Mouse (Mus musculus): ENCODE measurements around the gene Atp8b5. TPM values are rescaled to one million over a fixed set of nuclear protein-coding genes. Genes with fewer than 3 reads are reported as not detected.

Gene Atp8b5
- polyA plus RNA-seq, 1 experiment from 2014 or later: 1.1 TPM

GRCm38 (mm10) chr4:43240716-43241115, 26.2 kb upstream of the Atp8b5 start:
- TF ChIP-seq CTCF (IDR thresholded peaks at IDR 0.05; ENCODE audit: low read depth): no peak
- H3K36me3 ChIP-seq (ENCODE audit: control insufficient read depth, insufficient read depth): peaks cover 7% of the 10 kb centered on the region; the same call in 1 of the 2 replicates
- no peaks in the 10 kb centered on the region for H3K9me3 ChIP-seq (ENCODE audit: control insufficient read depth)
- H3K4me1 ChIP-seq (replicated peaks; ENCODE audit: control insufficient read depth, insufficient read depth, low read length): no peaks in the 10 kb centered on the region
- 90% methylated on average over 1 of the region's 1 CpGs for WGBS
- H3K27me3 ChIP-seq (replicated peaks; ENCODE audit: control insufficient read depth, insufficient read depth, low read length): no peaks in the 10 kb centered on the region
- no peak overlapping the region for H3K4me3 ChIP-seq (ENCODE audit: low read depth, low read length)
- H3K27ac ChIP-seq (ENCODE audit: low read depth, low read length): no peak overlapping the region
- H3K4me2 ChIP-seq (replicated peaks; ENCODE audit: low read depth): no peak overlapping the region
- no peak overlapping the region for H3K9ac ChIP-seq (ENCODE audit: low read depth, low read length)
- ATAC-seq: no peak

- no peak for ATAC-seq
- peak; percentile 59 for TF ChIP-seq CTCF (IDR thresholded peaks at IDR 0.05; ENCODE audit: low read depth)
Measured at GRCm38 (mm10) chr4:43244022-43244421, 22.9 kb upstream of the Atp8b5 start.

GRCm38 (mm10) chr4:43245776-43246175, 21.2 kb upstream of the Atp8b5 start:
- TF ChIP-seq CTCF (IDR thresholded peaks at IDR 0.05; ENCODE audit: low read depth): no peak

More at GRCm38 (mm10) chr4:43244022-43244421, 22.9 kb upstream of the Atp8b5 start:
- WGBS: 48% methylated on average over 2 of the region's 2 CpGs
- H3K4me3 ChIP-seq (ENCODE audit: low read depth, low read length): no peak overlapping the region
- no peak overlapping the region for H3K9ac ChIP-seq (ENCODE audit: low read depth, low read length)
- no peaks in the 10 kb centered on the region for H3K27me3 ChIP-seq (replicated peaks; ENCODE audit: control insufficient read depth, insufficient read depth, low read length)
- H3K4me2 ChIP-seq (replicated peaks; ENCODE audit: low read depth): no peak overlapping the region
- no peaks in the 10 kb centered on the region for H3K4me1 ChIP-seq (replicated peaks; ENCODE audit: control insufficient read depth, insufficient read depth, low read length)
- H3K9me3 ChIP-seq (ENCODE audit: control insufficient read depth): no peaks in the 10 kb centered on the region
- peaks cover 7% of the 10 kb centered on the region; the same call in 1 of the 2 replicates for H3K36me3 ChIP-seq (ENCODE audit: control insufficient read depth, insufficient read depth)
- H3K27ac ChIP-seq (ENCODE audit: low read depth, low read length): no peak overlapping the region

GRCm38 (mm10) chr4:43248026-43248425, 18.9 kb upstream of the Atp8b5 start:
- Histone ChIP-seq H3K9me3 (ENCODE audit: control insufficient read depth) (no peaks in the 10 kb centered on the region), H3K4me3 (ENCODE audit: low read depth, low read length) (no peak overlapping the region), H3K36me3 (ENCODE audit: control insufficient read depth, insufficient read depth) (no peaks in the 10 kb centered on the region), H3K27ac (ENCODE audit: low read depth, low read length) (no peak overlapping the region), H3K4me1 (replicated peaks; ENCODE audit: control insufficient read depth, insufficient read depth, low read length) (no peaks in the 10 kb centered on the region), H3K9ac (ENCODE audit: low read depth, low read length) (no peak overlapping the region), H3K27me3 (replicated peaks; ENCODE audit: control insufficient read depth, insufficient read depth, low read length) (no peaks in the 10 kb centered on the region), H3K4me2 (replicated peaks; ENCODE audit: low read depth) (no peak overlapping the region)
- WGBS: 77% methylated on average over 7 of the region's 7 CpGs
- ATAC-seq: no peak
- TF ChIP-seq CTCF (IDR thresholded peaks at IDR 0.05; ENCODE audit: low read depth): no peak

More at GRCm38 (mm10) chr4:43245776-43246175, 21.2 kb upstream of the Atp8b5 start:
- H3K4me2 ChIP-seq (replicated peaks; ENCODE audit: low read depth): no peak overlapping the region
- H3K4me1 ChIP-seq (replicated peaks; ENCODE audit: control insufficient read depth, insufficient read depth, low read length): no peaks in the 10 kb centered on the region
- ATAC-seq: no peak
- H3K27ac ChIP-seq (ENCODE audit: low read depth, low read length): no peak overlapping the region
- H3K36me3 ChIP-seq (ENCODE audit: control insufficient read depth, insufficient read depth): no peaks in the 10 kb centered on the region
- H3K4me3 ChIP-seq (ENCODE audit: low read depth, low read length): no peak overlapping the region
- H3K9ac ChIP-seq (ENCODE audit: low read depth, low read length): no peak overlapping the region
- no peaks in the 10 kb centered on the region for H3K27me3 ChIP-seq (replicated peaks; ENCODE audit: control insufficient read depth, insufficient read depth, low read length)
- no peaks in the 10 kb centered on the region for H3K9me3 ChIP-seq (ENCODE audit: control insufficient read depth)
- WGBS: 89% methylated on average over 4 of the region's 4 CpGs

GRCm38 (mm10) chr4:43248909-43249308, 18.1 kb upstream of the Atp8b5 start:
- Histone ChIP-seq H3K27ac (ENCODE audit: low read depth, low read length) (no peak overlapping the region), H3K4me1 (replicated peaks; ENCODE audit: control insufficient read depth, insufficient read depth, low read length) (no peaks in the 10 kb centered on the region), H3K9ac (ENCODE audit: low read depth, low read length) (no peak overlapping the region), H3K27me3 (replicated peaks; ENCODE audit: control insufficient read depth, insufficient read depth, low read length) (no peaks in the 10 kb centered on the region), H3K36me3 (ENCODE audit: control insufficient read depth, insufficient read depth) (no peaks in the 10 kb centered on the region), H3K4me2 (replicated peaks; ENCODE audit: low read depth) (no peak overlapping the region), H3K4me3 (ENCODE audit: low read depth, low read length) (no peak overlapping the region), H3K9me3 (ENCODE audit: control insufficient read depth) (no peaks in the 10 kb centered on the region)
- no peak for TF ChIP-seq CTCF (IDR thresholded peaks at IDR 0.05; ENCODE audit: low read depth)
- no peak for ATAC-seq
- WGBS: 80% methylated on average over 2 of the region's 2 CpGs

GRCm38 (mm10) chr4:43251269-43251668, 15.7 kb upstream of the Atp8b5 start:
- Histone ChIP-seq H3K27me3 (replicated peaks; ENCODE audit: control insufficient read depth, insufficient read depth, low read length) (no peaks in the 10 kb centered on the region), H3K4me1 (replicated peaks; ENCODE audit: control insufficient read depth, insufficient read depth, low read length) (no peaks in the 10 kb centered on the region), H3K27ac (ENCODE audit: low read depth, low read length) (no peak overlapping the region), H3K4me3 (ENCODE audit: low read depth, low read length) (no peak overlapping the region), H3K9me3 (ENCODE audit: control insufficient read depth) (no peaks in the 10 kb centered on the region), H3K4me2 (replicated peaks; ENCODE audit: low read depth) (no peak overlapping the region), H3K36me3 (ENCODE audit: control insufficient read depth, insufficient read depth) (no peaks in the 10 kb centered on the region; the same call in 1 of the 2 replicates), H3K9ac (ENCODE audit: low read depth, low read length) (no peak overlapping the region)
- TF ChIP-seq CTCF (IDR thresholded peaks at IDR 0.05; ENCODE audit: low read depth): no peak
- WGBS: 64% methylated on average over 6 of the region's 6 CpGs
- no peak for ATAC-seq

GRCm38 (mm10) chr4:43257040-43257439, 9.9 kb upstream of the Atp8b5 start:
- Histone ChIP-seq H3K4me2 (replicated peaks; ENCODE audit: low read depth) (no peak overlapping the region), H3K4me1 (replicated peaks; ENCODE audit: control insufficient read depth, insufficient read depth, low read length) (no peaks in the 10 kb centered on the region), H3K9me3 (ENCODE audit: control insufficient read depth) (no peaks in the 10 kb centered on the region), H3K27me3 (replicated peaks; ENCODE audit: control insufficient read depth, insufficient read depth, low read length) (no peaks in the 10 kb centered on the region), H3K36me3 (ENCODE audit: control insufficient read depth, insufficient read depth) (no peaks in the 10 kb centered on the region; the same call in 1 of the 2 replicates), H3K27ac (ENCODE audit: low read depth, low read length) (no peak overlapping the region), H3K9ac (ENCODE audit: low read depth, low read length) (no peak overlapping the region), H3K4me3 (ENCODE audit: low read depth, low read length) (no peak overlapping the region)
- TF ChIP-seq CTCF (IDR thresholded peaks at IDR 0.05; ENCODE audit: low read depth): no peak
- 92% methylated on average over 2 of the region's 2 CpGs for WGBS
- ATAC-seq: no peak

Measured in intestine, postnatal 0 days (tissue).